Mouse (Mus musculus) spleen, postnatal 0 days (tissue): ENCODE results near the gene Klhdc1. TPM values are rescaled to one million over a fixed set of nuclear protein-coding genes. Genes with fewer than 3 reads are reported as not detected.

Experiments
- polyA plus RNA-seq: library from polyadenylated mRNA; unstranded; fragments of >200 nt; fragmentation: Nextera tagmentation; extraction: Ambion mirVana; gene quantifications from 2 replicates; pipeline ENCODE4 v1.2.1, GENCODE M21; 2015

Klhdc1 gene
- polyA plus RNA-seq = 10.3 and 11.9 TPM in 2 replicates

DNA sequence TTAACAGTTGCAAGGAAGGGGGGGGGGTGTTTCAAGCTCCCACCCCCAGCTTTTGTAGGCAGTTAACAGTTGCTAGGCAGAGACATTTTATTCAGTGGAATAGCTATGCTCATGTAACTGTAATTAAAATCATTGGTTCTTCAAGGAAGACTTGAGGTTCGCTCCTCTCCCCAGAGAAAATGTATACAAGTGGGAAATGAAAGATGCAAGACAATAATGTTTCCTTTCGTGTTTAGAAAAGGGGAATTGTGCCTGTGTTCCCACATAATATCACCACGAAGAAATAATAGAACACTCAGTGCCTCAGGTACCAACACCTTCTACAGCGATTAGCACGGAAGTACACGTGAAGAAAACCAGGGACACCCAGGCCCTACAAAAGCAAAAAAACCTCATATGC, at the start of gene Klhdc1:
Gene Klhdc1 (plus strand): TSS at position 301 of the 400 bp plus-strand sequence.

DNA sequence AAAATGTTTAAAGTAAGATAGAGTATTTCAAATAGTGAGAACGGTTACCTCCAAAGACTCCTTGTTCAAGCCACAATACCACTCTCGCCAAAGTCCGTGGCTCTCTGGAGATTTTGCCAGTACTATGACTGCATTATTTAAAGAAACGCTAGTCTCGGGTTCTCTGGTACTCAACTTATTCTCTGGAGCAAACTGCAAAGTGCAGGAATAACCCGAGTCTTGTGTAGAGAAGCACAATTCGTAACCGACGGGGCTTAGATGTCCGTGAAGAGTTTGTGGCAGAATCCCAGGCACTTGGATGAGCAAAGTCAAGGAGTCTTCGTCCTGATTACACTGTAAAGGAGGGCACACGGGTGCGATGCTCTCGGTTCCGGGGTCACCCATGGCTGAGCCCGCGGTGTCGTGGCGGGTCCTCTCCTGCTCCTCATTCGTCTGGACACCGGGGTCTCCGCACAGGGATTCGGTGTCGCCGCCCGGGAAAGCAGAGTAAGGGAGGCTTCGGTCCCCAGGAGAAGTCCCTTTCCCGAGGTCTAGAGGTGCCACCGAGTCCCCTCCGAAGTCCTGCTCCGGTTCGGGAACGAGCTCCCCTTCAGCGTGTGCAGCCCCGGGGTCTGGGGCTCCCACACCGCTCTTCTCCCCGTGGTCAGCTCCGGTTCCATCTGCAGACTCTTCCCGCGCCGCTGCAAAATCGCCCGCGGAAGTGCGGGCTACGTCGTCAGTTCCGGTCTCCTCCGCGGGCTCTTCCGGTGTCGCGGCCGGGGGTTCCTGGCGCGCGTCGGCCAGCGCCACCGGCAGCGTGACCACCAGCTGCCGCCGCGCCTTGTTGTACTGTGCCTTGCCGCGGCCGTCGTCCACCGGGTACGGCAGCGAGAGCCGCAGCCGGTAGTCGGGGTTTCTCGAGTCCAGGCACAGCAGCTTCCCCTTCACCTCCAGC, 44.3 kb upstream of the Klhdc1 start, which contains the start of gene Gm49383:
Gene Gm49383 (minus strand): TSS at position 661 of the 934 bp plus-strand sequence.

DNA sequence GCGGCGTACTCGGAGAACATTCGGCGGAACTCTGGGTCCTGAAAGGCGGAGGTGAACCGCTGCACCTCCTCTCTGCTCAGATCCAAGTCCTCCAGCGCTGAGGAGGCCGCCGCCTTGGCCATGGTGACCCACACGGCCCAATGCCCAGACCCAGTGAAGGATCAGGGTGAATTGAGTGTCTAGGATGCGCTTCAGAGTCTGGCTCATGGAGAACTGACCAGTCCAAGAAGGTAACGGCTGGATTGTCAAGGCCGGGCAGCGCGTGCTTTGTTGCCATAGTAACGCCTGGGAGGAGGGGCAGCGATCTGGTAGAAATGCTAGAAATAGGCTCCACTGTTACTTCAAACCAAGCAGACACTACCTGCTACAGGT, 42.8 kb upstream of the Klhdc1 start, which contains the start of gene Dnaaf2:
Gene Dnaaf2 (minus strand): TSS at position 266 of the 372 bp plus-strand sequence.

DNA sequence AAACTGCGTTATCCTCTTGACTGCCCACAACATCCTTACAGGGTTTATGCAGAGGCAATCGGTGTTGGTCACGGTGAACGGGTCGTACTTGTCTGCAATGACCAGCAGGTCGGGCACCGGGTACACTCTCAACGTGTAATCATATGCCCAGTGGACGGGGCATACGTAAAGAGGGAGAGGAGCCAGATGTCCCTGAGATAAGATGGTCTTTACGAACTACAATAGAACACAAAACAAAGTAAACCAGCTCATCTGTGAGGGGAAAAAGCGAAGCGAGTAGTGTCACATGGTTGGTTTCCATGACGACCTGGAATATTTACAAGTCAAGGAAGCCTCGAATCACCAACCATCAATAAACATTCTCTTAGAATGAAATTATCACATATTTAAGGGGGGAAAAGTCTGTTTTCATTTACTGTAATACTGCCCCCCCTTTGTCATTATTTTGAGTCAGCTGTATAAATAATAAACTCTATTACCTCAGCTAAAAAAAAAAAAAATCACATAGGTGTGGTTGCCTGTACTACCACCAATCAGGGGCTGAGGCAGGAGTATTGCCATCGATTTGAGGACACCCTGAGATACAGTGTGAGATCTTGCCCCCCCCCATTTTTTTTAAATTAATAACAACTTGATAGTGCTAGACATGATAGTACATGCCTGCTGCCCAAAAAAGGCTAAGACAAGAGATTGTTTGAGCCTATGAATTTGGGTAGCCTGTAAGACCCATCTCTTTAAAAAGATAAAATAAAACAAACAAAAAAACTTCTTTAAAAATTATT, 36.7 kb upstream of the Klhdc1 start, which contains the start of gene Gm49384:
Gene Gm49384 (minus strand): TSS at position 216 of the 782 bp plus-strand sequence.

DNA sequence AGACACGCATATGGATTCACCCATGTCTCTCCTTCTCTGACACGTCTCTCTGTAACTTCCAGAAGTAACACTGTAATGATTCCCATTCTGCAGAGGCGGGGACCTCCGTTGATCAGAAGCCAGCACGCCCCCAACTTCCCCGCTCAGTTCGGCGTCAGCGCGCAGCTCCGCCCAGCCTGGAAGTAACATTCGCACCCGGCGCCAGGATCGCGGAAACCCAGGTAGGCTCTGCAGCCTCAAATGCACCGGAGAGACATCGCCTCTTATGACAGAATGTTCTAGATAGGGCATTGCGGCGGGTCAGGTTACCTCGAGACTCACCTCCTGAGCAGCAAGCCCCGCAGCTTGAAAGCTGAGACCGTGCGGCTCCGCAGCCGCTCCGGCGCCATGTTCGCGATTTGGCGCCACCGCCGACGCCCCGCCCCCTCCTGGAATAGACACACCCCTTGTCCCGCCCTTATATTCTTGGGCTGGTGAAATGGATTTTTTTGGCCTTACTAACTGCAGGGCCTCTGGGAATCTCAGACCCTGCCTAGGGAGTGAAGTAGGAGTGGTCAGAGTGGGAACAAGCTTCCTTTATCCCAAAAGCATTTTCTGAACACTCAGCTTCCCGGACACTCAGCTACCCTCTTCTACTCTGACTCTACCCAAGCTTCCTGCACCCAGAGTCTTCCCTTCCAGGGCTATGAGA, 13.1 kb upstream of the Klhdc1 start, which contains the start of gene Pole2:
Gene Pole2 (minus strand): TSS at position 420 of the 691 bp plus-strand sequence.

DNA sequence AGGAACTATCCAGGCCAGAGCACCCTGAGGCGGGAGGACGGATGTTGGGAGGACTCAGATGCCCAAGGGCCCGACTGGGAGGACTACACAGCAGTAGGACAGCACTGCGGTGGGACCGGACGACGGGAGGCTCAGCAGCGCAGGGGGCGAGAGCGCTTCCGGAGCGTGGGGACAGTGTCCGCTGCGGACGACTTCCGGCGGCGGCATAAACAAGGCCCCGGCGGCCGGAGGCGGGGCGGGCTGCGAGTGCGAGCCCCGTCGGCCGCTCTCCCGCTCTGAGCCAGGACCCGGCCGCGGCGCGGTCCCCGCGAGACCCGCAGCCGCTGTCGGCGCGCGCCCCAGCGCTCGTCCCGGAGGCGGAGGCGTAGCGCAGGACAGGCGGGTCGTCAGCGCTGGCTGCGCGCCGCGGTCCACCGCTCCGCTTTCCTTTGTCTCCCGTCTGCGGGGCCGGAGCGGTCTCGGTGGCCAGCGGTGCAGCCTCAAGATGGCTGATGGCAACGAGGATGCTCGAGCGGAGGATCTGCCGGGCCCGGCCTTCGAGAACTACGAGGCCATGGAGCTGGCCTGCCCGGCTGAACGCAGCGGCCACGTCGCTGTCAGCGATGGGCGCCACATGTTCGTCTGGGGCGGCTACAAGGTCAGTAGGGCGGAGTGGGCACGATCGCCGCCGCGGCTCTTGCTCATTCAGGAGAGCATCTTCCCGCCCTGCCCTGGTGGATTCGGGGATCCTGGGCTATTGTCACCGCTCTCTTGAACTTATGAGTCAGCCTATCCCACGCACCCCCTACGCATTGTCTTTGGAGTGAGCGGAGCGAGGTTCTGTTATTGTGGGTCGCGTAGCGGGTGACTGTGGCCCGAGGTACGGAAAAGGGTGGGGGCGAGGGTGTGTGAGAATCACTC, 55.8 kb downstream of the Klhdc1 start, which contains the start of gene Klhdc2:
Gene Klhdc2 (plus strand): TSS at position 171 of the 900 bp plus-strand sequence.

Other genes with a start within 250 kb of the Klhdc1 start
- 2,094 and 2,254 TPM in 2 replicates for gene Rps29, start 82.0 kb upstream of the Klhdc1 start, polyA plus RNA-seq
- 25.9 and 32.1 TPM in 2 replicates for gene Lrr1, start 72.4 kb upstream of the Klhdc1 start, polyA plus RNA-seq
- gene Rpl36al, start 57.1 kb upstream of the Klhdc1 start, polyA plus RNA-seq = 568 and 588 TPM in 2 replicates
- 31.0 and 35.0 TPM in 2 replicates for gene Mgat2, start 57.0 kb upstream of the Klhdc1 start, polyA plus RNA-seq
- gene Gm49383, start 44.1 kb upstream of the Klhdc1 start, polyA plus RNA-seq = 24.1 and 27.3 TPM in 2 replicates
- gene Dnaaf2, start 42.7 kb upstream of the Klhdc1 start, polyA plus RNA-seq = 7.0 and 9.0 TPM in 2 replicates
- 23.7 and 24.5 TPM in 2 replicates for gene Gm49384, start 36.9 kb upstream of the Klhdc1 start, polyA plus RNA-seq
- gene Pole2, start 13.0 kb upstream of the Klhdc1 start, polyA plus RNA-seq = 22.5 and 27.0 TPM in 2 replicates
- gene Klhdc2, start 55.5 kb downstream of the Klhdc1 start, polyA plus RNA-seq = 92.4 and 102 TPM in 2 replicates
- 57.4 and 64.4 TPM in 2 replicates for gene Nemf, start 116.0 kb downstream of the Klhdc1 start, polyA plus RNA-seq
- gene Arf6, start 131.0 kb downstream of the Klhdc1 start, polyA plus RNA-seq = 47.8 and 49.0 TPM in 2 replicates
- gene Gm9887, start 131.3 kb downstream of the Klhdc1 start, polyA plus RNA-seq = 0.53 and 1.00 TPM in 2 replicates